8 mouse cellular contexts compared by ENCODE assay signal in genomic region chr4:24850401-24851325, GRCm38 (mm10). TPM values are rescaled to one million over a fixed set of nuclear protein-coding genes. Genes with fewer than 3 reads are reported as not detected.
DNase-seq lines count a peak whose midpoint lies in the region; ATAC-seq and TF ChIP-seq lines count a peak whose summit lies in the region.

Gene Klhl32, minus strand, starts transcription at chr4:24851124.

- H3K4me3 ChIP-seq in forebrain, embryonic 16.5 days (replicated peaks; ENCODE audit: low read length) = peak within 1 kb of the TSS; percentile 59
- peak within 1 kb of the TSS; percentile 63 for H3K4me3 ChIP-seq in lung, embryonic 14.5 days (ENCODE audit: low read depth, low read length)

- no peak for TF ChIP-seq CTCF in lung, embryonic 14.5 days (IDR thresholded peaks at IDR 0.05; ENCODE audit: low read depth)

- ATAC-seq in cerebellum, adult (ENCODE audit: insufficient number of reproducible peaks, low FRiP score, low TSS enrichment) = peak; percentile 86
- ATAC-seq in forebrain, embryonic 16.5 days = peak; percentile 95
- ATAC-seq in lung, embryonic 14.5 days (ENCODE audit: insufficient read depth) = peak; percentile 94

- intact Hi-C loops in heart, postnatal 25 days (cut with DNase I) = no loop called here

- H3K4me2 ChIP-seq in forebrain, embryonic 16.5 days (ENCODE audit: low read length) = peak within 1 kb of the TSS; percentile 55
- peak within 1 kb of the TSS; percentile 86 for H3K4me2 ChIP-seq in lung, embryonic 14.5 days

- H3K9ac ChIP-seq in forebrain, embryonic 16.5 days (replicated peaks; ENCODE audit: low read depth, low read length) = peak within 1 kb of the TSS; percentile 80
- H3K9ac ChIP-seq in lung, embryonic 14.5 days = peak within 1 kb of the TSS; percentile 53

- H3K27ac ChIP-seq in forebrain, embryonic 16.5 days (ENCODE audit: low read length) = peak within 1 kb of the TSS; percentile 88
- peak within 1 kb of the TSS; percentile 34; the same call in 1 of the 2 replicates for H3K27ac ChIP-seq in lung, embryonic 14.5 days (ENCODE audit: low read depth)

- under 1% methylated on average over 58 of the region's 63 CpGs for WGBS in forebrain, embryonic 16.5 days
- 1% methylated on average over 57 of the region's 63 CpGs for WGBS in lung, embryonic 14.5 days

- no peaks in the 10 kb centered on the region for H3K36me3 ChIP-seq in forebrain, embryonic 16.5 days (ENCODE audit: control insufficient read depth, insufficient read depth)
- H3K36me3 ChIP-seq in lung, embryonic 14.5 days (ENCODE audit: insufficient read depth) = no peaks in the 10 kb centered on the region

- H3K9me3 ChIP-seq in forebrain, embryonic 16.5 days (ENCODE audit: control insufficient read depth, low read length) = no peaks in the 10 kb centered on the region
- no peaks in the 10 kb centered on the region for H3K9me3 ChIP-seq in lung, embryonic 14.5 days (ENCODE audit: low read depth, low read length)

- H3K27me3 ChIP-seq in forebrain, embryonic 16.5 days (replicated peaks; ENCODE audit: control insufficient read depth, insufficient read depth, low read length) = no peaks in the 10 kb centered on the region
- no peaks in the 10 kb centered on the region for H3K27me3 ChIP-seq in lung, embryonic 14.5 days (ENCODE audit: insufficient read depth, low read length)

- H3K4me1 ChIP-seq in forebrain, embryonic 16.5 days (replicated peaks; ENCODE audit: control insufficient read depth, insufficient read depth, low read length) = peaks cover 20% of the 10 kb centered on the region
- no peaks in the 10 kb centered on the region for H3K4me1 ChIP-seq in lung, embryonic 14.5 days (ENCODE audit: insufficient read depth)

- peak; percentile 17 for DNase-seq in CD4-positive helper T cell, adult 2 months (ENCODE audit: low read depth, low spot score)
- DNase-seq in heart, postnatal 25 days (ENCODE audit: low spot score) = peak; percentile 16
- peak; percentile 64 to 77 for DNase-seq in layer of hippocampus, adult 8-10 months (ENCODE audit: low spot score in 2 of 2)
- peak; percentile 78 for DNase-seq in lung, embryonic 14.5 days
- DNase-seq in retina, embryonic 14.5 days (ENCODE audit: low spot score) = peak; percentile 85
- peak; percentile 87 for DNase-seq in thymus, postnatal 4 days

RNA-seq across cellular contexts. Expression of gene Klhl32, which starts in this region (rescaled TPM):
- 21.3 and 26.4 TPM in 2 replicates for polyA plus RNA-seq in forebrain, embryonic 16.5 days (2015; fragmentation: Nextera tagmentation; extraction: Ambion mirVana)
- 1 to 10 TPM in 1 of 2 experiments, under 1 TPM in 1; 0.73 to 1.2 TPM for total RNA-seq in heart, postnatal 25 days (2021)
- total RNA-seq in layer of hippocampus, adult 8-10 months (2022) = 10 to 100 TPM; 16.5 to 20.4 (median 18.2) TPM
- 1.2 and 1.3 TPM in 2 replicates for polyA plus RNA-seq in lung, embryonic 14.5 days (2014; fragmentation: Nextera tagmentation; extraction: Ambion mirVana)

Comparison
In these comparisons a context has a peak if more than half of its experiments do, and no peak if none do; other contexts are left out.
1. Peak in every context shown above with its lines: DNase-seq, ATAC-seq, H3K4me3 ChIP-seq and H3K27ac ChIP-seq.
2. RNA of gene Klhl32 (total RNA-seq): 16.5 to 20.4 TPM in layer of hippocampus, adult 8-10 months; 0.73 to 1.2 TPM in heart, postnatal 25 days; every median in the first group is over 4 times any median in the second.
3. DNase-seq: peak in every context shown above with its lines; median percentile 87 in thymus, postnatal 4 days; 85 in retina, embryonic 14.5 days; 78 in lung, embryonic 14.5 days; 70 in layer of hippocampus, adult 8-10 months; 17 in CD4-positive helper T cell, adult 2 months; 16 in heart, postnatal 25 days.